Mouse (Mus musculus): ENCODE data around the gene Prrc2a. TPM values are rescaled to one million over a fixed set of nuclear protein-coding genes. Genes with fewer than 3 reads are reported as not detected.

The Prrc2a gene
- polyA plus RNA-seq, 1 experiment from 2014 or later: 195 TPM

Small RNA genes within 50 kb of the gene (microRNA-seq; reads per million reads assigned to microRNA genes)
- gene Mir6973a (not detected), gene Mir6974 (not detected)

Other genes starting within 250 kb of the Prrc2a start
- gene Neu1, start 233.6 kb downstream of the Prrc2a start, polyA plus RNA-seq (2015; fragmentation: Nextera tagmentation; extraction: Ambion mirVana): 31.8 and 36.8 TPM in 2 replicates
- gene Hspa1b, start 205.7 kb downstream of the Prrc2a start, polyA plus RNA-seq (2015; fragmentation: Nextera tagmentation; extraction: Ambion mirVana): 0.14 TPM in 1 of 2 replicates, not detected in the other
- not detected in 2 replicates for gene Gm20481, start 195.0 kb downstream of the Prrc2a start, polyA plus RNA-seq (2015; fragmentation: Nextera tagmentation; extraction: Ambion mirVana)
- 3.3 and 5.2 TPM in 2 replicates for gene Hspa1a, start 192.7 kb downstream of the Prrc2a start, polyA plus RNA-seq (2015; fragmentation: Nextera tagmentation; extraction: Ambion mirVana)
- gene Hspa1l, start 192.2 kb downstream of the Prrc2a start, polyA plus RNA-seq (2015; fragmentation: Nextera tagmentation; extraction: Ambion mirVana): 1.5 and 1.7 TPM in 2 replicates
- 119 and 121 TPM in 2 replicates for gene Lsm2, start 183.0 kb downstream of the Prrc2a start, polyA plus RNA-seq (2015; fragmentation: Nextera tagmentation; extraction: Ambion mirVana)
- gene Vars, start 163.9 kb downstream of the Prrc2a start, polyA plus RNA-seq (2015; fragmentation: Nextera tagmentation; extraction: Ambion mirVana): 81.7 and 85.2 TPM in 2 replicates
- 0.12 and 0.14 TPM in 2 replicates for gene Vwa7, start 148.3 kb downstream of the Prrc2a start, polyA plus RNA-seq (2015; fragmentation: Nextera tagmentation; extraction: Ambion mirVana)
- 2.2 and 2.7 TPM in 2 replicates for gene Sapcd1, start 136.9 kb downstream of the Prrc2a start, polyA plus RNA-seq (2015; fragmentation: Nextera tagmentation; extraction: Ambion mirVana)
- 3.1 and 3.4 TPM in 2 replicates for gene Msh5, start 118.2 kb downstream of the Prrc2a start, polyA plus RNA-seq (2015; fragmentation: Nextera tagmentation; extraction: Ambion mirVana)
- 79.3 and 85.5 TPM in 2 replicates for gene Clic1, start 114.9 kb downstream of the Prrc2a start, polyA plus RNA-seq (2015; fragmentation: Nextera tagmentation; extraction: Ambion mirVana)
- 484 and 489 TPM in 2 replicates for gene Ddah2, start 105.9 kb downstream of the Prrc2a start, polyA plus RNA-seq (2015; fragmentation: Nextera tagmentation; extraction: Ambion mirVana)
- gene Ly6g6c, start 99.5 kb downstream of the Prrc2a start, polyA plus RNA-seq (2015; fragmentation: Nextera tagmentation; extraction: Ambion mirVana): not detected in 2 replicates
- gene Mpig6b, start 98.7 kb downstream of the Prrc2a start, polyA plus RNA-seq (2015; fragmentation: Nextera tagmentation; extraction: Ambion mirVana): 0.24 TPM in 1 of 2 replicates, not detected in the other
- 11.8 and 12.3 TPM in 2 replicates for gene Ly6g6e, start 88.0 kb downstream of the Prrc2a start, polyA plus RNA-seq (2015; fragmentation: Nextera tagmentation; extraction: Ambion mirVana)
- gene Ly6g6d, start 86.8 kb downstream of the Prrc2a start, polyA plus RNA-seq (2015; fragmentation: Nextera tagmentation; extraction: Ambion mirVana): 1.2 and 1.6 TPM in 2 replicates
- not detected in 2 replicates for gene Ly6g6f, start 79.3 kb downstream of the Prrc2a start, polyA plus RNA-seq (2015; fragmentation: Nextera tagmentation; extraction: Ambion mirVana)
- gene Abhd16a, start 75.6 kb downstream of the Prrc2a start, polyA plus RNA-seq (2015; fragmentation: Nextera tagmentation; extraction: Ambion mirVana): 93.1 and 109 TPM in 2 replicates
- gene Ly6g5c, start 56.6 kb downstream of the Prrc2a start, polyA plus RNA-seq (2015; fragmentation: Nextera tagmentation; extraction: Ambion mirVana): not detected in 2 replicates
- 0.62 and 1.3 TPM in 2 replicates for gene Ly6g5b, start 49.5 kb downstream of the Prrc2a start, polyA plus RNA-seq (2015; fragmentation: Nextera tagmentation; extraction: Ambion mirVana)
- gene Gpank1, start 43.4 kb downstream of the Prrc2a start, polyA plus RNA-seq (2015; fragmentation: Nextera tagmentation; extraction: Ambion mirVana): 29.6 and 29.8 TPM in 2 replicates
- gene Csnk2b, start 42.8 kb downstream of the Prrc2a start, polyA plus RNA-seq (2015; fragmentation: Nextera tagmentation; extraction: Ambion mirVana): 308 and 320 TPM in 2 replicates
- 6.1 and 8.6 TPM in 2 replicates for gene D17H6S53E, start 38.5 kb downstream of the Prrc2a start, polyA plus RNA-seq (2015; fragmentation: Nextera tagmentation; extraction: Ambion mirVana)
- gene Apom, start 32.8 kb downstream of the Prrc2a start, polyA plus RNA-seq (2015; fragmentation: Nextera tagmentation; extraction: Ambion mirVana): 0.56 TPM in 1 of 2 replicates, not detected in the other
- gene Bag6, start 29.7 kb downstream of the Prrc2a start, polyA plus RNA-seq (2015; fragmentation: Nextera tagmentation; extraction: Ambion mirVana): 85.4 and 86.7 TPM in 2 replicates
- gene Aif1, start 11.2 kb upstream of the Prrc2a start, polyA plus RNA-seq (2015; fragmentation: Nextera tagmentation; extraction: Ambion mirVana): 5.9 and 8.0 TPM in 2 replicates
- gene Lst1, start 23.5 kb upstream of the Prrc2a start, polyA plus RNA-seq (2015; fragmentation: Nextera tagmentation; extraction: Ambion mirVana): 4.5 and 4.9 TPM in 2 replicates
- 0.24 TPM in 1 of 2 replicates, not detected in the other for gene Ltb, start 29.5 kb upstream of the Prrc2a start, polyA plus RNA-seq (2015; fragmentation: Nextera tagmentation; extraction: Ambion mirVana)
- not detected in 2 replicates for gene Tnf, start 37.1 kb upstream of the Prrc2a start, polyA plus RNA-seq (2015; fragmentation: Nextera tagmentation; extraction: Ambion mirVana)
- 0.24 and 0.35 TPM in 2 replicates for gene Lta, start 40.5 kb upstream of the Prrc2a start, polyA plus RNA-seq (2015; fragmentation: Nextera tagmentation; extraction: Ambion mirVana)
- 0.62 TPM in 1 of 2 replicates, not detected in the other for gene Gm16181, start 55.9 kb upstream of the Prrc2a start, polyA plus RNA-seq (2015; fragmentation: Nextera tagmentation; extraction: Ambion mirVana)
- gene Atp6v1g2, start 68.8 kb upstream of the Prrc2a start, polyA plus RNA-seq (2015; fragmentation: Nextera tagmentation; extraction: Ambion mirVana): 46.2 and 64.8 TPM in 2 replicates
- gene Nfkbil1, start 70.9 kb upstream of the Prrc2a start, polyA plus RNA-seq (2015; fragmentation: Nextera tagmentation; extraction: Ambion mirVana): 9.5 and 10.7 TPM in 2 replicates
- 466 and 471 TPM in 2 replicates for gene Ddx39b, start 76.8 kb upstream of the Prrc2a start, polyA plus RNA-seq (2015; fragmentation: Nextera tagmentation; extraction: Ambion mirVana)
- 48.1 and 65.7 TPM in 2 replicates for gene H2-D1, start 97.8 kb upstream of the Prrc2a start, polyA plus RNA-seq (2015; fragmentation: Nextera tagmentation; extraction: Ambion mirVana)
- gene H2-Q1, start 155.5 kb upstream of the Prrc2a start, polyA plus RNA-seq (2015; fragmentation: Nextera tagmentation; extraction: Ambion mirVana): 0.43 and 0.47 TPM in 2 replicates
- 1.4 and 3.3 TPM in 2 replicates for gene H2-Q2, start 177.3 kb upstream of the Prrc2a start, polyA plus RNA-seq (2015; fragmentation: Nextera tagmentation; extraction: Ambion mirVana)
- gene H2-Q4, start 214.7 kb upstream of the Prrc2a start, polyA plus RNA-seq (2015; fragmentation: Nextera tagmentation; extraction: Ambion mirVana): 0.65 TPM in 2 replicates